Mouse (Mus musculus) thymus, postnatal 25 days (tissue): ENCODE data around the gene Olfr461.
"Not testable (repeated sequence)": the region's sequence is repeated elsewhere in the genome, so short reads cannot be mapped to it uniquely, and the experiment has no call there.

Experiments
- DNase-seq: peaks from one replicate; pipeline ENCODE4 v3.0.0; 2022

Olfr461 gene

GRCm38 (mm10) chr6:40554950-40555349, at the start of gene Olfr461:
Gene Olfr461, minus strand, starts transcription at chr6:40555050.
- no peak for DNase-seq

- DNase-seq: not testable (repeated sequence)
Observed at GRCm38 (mm10) chr6:40598546-40598945, 43.7 kb upstream of the Olfr461 start.

DNA sequence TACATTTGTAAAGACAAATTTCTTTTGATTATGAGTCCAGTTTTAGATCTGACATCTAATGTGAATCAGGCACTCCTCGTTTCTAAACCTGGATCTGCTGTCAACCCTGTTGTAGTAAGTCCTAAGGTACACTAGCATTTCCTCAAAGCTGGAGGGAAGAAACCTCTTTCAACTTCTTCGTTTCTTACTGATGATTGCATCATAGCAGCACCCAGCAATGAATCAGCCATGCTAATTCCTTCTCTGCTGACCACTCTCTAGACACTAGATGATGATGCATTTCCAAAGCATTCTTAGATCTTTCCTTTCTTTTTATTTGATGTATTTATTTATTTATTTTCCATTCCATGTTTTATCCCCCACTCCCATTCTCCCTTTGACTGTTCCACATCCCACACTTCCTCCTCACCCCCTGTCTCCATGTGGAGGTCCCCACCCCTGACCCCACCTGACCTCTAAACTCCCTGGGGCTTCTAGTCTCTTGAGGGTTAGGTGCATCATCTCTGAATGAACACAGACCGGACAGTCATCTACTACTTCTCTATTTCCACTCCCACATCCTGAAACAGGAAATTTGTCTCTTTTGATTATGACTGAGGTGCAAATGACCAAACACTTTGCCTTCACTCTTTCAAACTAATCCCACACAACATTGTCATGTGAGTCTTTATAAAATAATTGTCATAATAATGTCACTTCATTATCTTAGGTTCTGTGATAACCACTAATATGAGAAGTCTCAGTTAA, 40.1 kb upstream of the Olfr461 start:
- DNase-seq: no peak

- no peak for DNase-seq
Observed at GRCm38 (mm10) chr6:40588346-40588745, 33.5 kb upstream of the Olfr461 start.

GRCm38 (mm10) chr6:40585645-40586044, 30.8 kb upstream of the Olfr461 start, which contains the start of gene Clec5a:
Gene Clec5a, minus strand, starts transcription at chr6:40585821.
- no peak for DNase-seq

- DNase-seq: no peak
Observed at GRCm38 (mm10) chr6:40584336-40584735, 29.5 kb upstream of the Olfr461 start.

- DNase-seq: no peak
Observed at GRCm38 (mm10) chr6:40576305-40576704, 21.5 kb upstream of the Olfr461 start.

- DNase-seq: no peak
Observed at GRCm38 (mm10) chr6:40573618-40574017, 18.8 kb upstream of the Olfr461 start.

GRCm38 (mm10) chr6:40569187-40569586, 14.3 kb upstream of the Olfr461 start, which contains the start of gene Olfr460:
Gene Olfr460, plus strand, starts transcription at chr6:40569487.
- no peak for DNase-seq

DNA sequence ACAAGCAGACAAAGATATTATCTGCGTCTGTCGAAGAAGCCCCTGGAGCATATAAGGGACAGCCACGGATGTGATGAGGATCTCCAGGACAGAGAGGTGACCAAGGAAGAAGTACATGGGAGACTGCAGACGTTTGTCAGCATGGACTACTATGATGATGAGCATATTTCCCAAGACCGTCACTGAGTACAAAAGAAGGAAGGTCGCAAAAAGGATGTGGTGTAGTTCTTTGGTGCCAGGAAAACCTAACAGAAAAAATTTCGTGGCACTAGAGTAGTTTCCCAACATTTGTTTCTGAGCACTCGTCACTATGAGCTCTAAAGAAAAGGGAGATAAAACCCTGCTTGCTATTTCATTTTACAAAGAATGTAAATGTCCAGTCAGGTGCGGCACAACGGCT, 10.2 kb downstream of the Olfr461 start:
- no peak for DNase-seq

GRCm38 (mm10) chr6:40519408-40519807, 35.4 kb downstream of the Olfr461 start, which contains the start of gene Prss37:
Gene Prss37, minus strand, starts transcription at chr6:40519508.
- DNase-seq: no peak

GRCm38 (mm10) chr6:40493229-40493628, 61.6 kb downstream of the Olfr461 start, which contains the start of gene Tas2r108:
Gene Tas2r108, plus strand, starts transcription at chr6:40493529.
- DNase-seq: no peak
